Mouse (Mus musculus) thymus, adult 2 months (tissue): ENCODE results near the gene Hdac11.

Experiments used
- CTCF ChIP-seq: fragments of 200-500 bp; IDR thresholded peaks from 2 replicates; pipeline ENCODE4 v1.5.1; 2012; ENCODE audit warnings: mild to moderate bottlenecking, control low read depth, low read length, moderate library complexity, borderline replicate concordance; ENCODE audit not compliant: control insufficient read depth, poor library complexity, insufficient read depth; ENCODE audit errors: extremely low read depth
- POLR2A ChIP-seq: fragments of 200-500 bp; IDR thresholded peaks from 2 replicates; pipeline ENCODE4 v1.6.1; 2012; ENCODE audit warnings: mild to moderate bottlenecking, low read length, control low read depth, moderate library complexity; ENCODE audit not compliant: control insufficient read depth, poor library complexity, insufficient read depth; ENCODE audit errors: extremely low read depth

- TF ChIP-seq POLR2A = no peak
- TF ChIP-seq CTCF = no peak
Observed at GRCm38 (mm10) chr6:91171396-91171895, 15.0 kb downstream of the Hdac11 start.
